Mouse (Mus musculus): Measurements from ENCODE around the gene G6pc. TPM values are rescaled to one million over a fixed set of nuclear protein-coding genes. Genes with fewer than 3 reads are reported as not detected.
A peak's percentile ranks its signal among the peaks of the same experiment; 100 is the strongest.
"Not testable (repeated sequence)": the region's sequence is repeated elsewhere in the genome, so short reads cannot be mapped to it uniquely, and the experiment has no call there.

The G6pc gene
- polyA plus RNA-seq, 1 experiment from 2014 or later = not detected

DNA sequence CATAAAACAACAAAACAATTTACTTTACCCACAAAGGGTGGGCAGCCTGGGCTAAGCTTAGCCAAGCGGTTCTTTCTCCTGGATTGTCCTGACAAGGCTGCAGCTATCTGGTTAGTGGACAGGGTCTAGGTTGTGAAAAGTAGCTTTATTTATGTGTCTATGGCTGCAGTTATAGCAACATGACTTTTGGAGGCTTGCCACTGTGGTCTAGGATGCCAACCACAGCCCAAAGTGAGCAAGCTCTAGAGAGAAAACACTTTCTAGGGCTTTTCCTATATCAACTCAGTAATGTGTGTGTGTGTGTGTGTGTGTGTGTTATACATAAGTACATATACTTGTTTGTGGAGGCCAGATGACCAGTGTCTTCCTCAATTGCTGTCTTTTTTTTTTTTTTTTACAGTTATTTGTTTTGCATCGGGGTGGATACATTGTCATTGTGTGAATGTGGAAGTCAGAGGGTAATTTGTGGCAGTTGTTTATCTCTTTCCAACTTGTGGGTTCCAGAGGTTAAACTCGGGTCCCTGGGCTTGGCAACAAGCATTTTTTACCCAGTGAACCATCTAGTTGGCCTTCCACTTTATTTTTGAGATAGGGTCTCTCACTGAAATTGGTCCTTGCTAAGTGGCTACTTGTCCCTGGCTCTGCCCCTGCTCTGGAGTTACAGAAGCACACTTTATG lies 9.7 kb upstream of the G6pc start:
- Histone ChIP-seq H3K9me3 (replicated peaks) (no peaks in the 10 kb centered on the region), H3K4me2 (no peak overlapping the region), H3K9ac (no peak overlapping the region), H3K4me1 (replicated peaks) (peaks cover 17% of the 10 kb centered on the region), H3K27me3 (no peaks in the 10 kb centered on the region), H3K4me3 (replicated peaks) (no peak overlapping the region), H3K27ac (replicated peaks) (no peak overlapping the region), H3K36me3 (replicated peaks) (no peaks in the 10 kb centered on the region)
- 40% methylated on average over 3 of the region's 3 CpGs for WGBS (ENCODE audit: insufficient replicate concordance)
- no peak for ATAC-seq (ENCODE audit: insufficient read depth)

DNA sequence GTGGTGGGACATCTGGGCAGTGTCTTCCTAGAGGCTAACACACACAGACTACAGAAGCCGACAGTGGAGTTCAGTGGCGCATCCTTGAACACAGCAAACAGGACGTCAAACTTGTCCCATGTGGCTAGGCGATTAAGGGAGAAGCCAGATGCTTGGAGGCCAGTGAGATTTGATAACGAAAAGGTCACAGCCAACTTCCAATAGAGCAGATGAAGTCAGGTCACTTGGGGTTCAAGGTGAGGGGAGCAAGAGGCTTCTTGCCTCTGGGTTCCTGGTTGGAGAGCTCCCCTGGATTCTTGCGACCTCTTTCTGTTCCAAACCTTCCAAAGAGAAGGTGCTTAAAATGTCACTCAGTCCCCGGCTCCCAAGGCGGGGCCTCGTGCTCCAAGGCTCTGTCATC lies 7.6 kb upstream of the G6pc start:
- no peak overlapping the region for H3K9ac ChIP-seq
- H3K4me1 ChIP-seq (replicated peaks) = peaks cover 30% of the 10 kb centered on the region
- H3K27ac ChIP-seq (replicated peaks) = no peak overlapping the region
- 61% methylated on average over 9 of the region's 9 CpGs for WGBS (ENCODE audit: insufficient replicate concordance)
- no peaks in the 10 kb centered on the region for H3K27me3 ChIP-seq
- no peak overlapping the region for H3K4me3 ChIP-seq (replicated peaks)
- H3K4me2 ChIP-seq = no peak overlapping the region
- no peak for ATAC-seq (ENCODE audit: insufficient read depth)
- no peaks in the 10 kb centered on the region for H3K9me3 ChIP-seq (replicated peaks)
- H3K36me3 ChIP-seq (replicated peaks) = no peaks in the 10 kb centered on the region

DNA sequence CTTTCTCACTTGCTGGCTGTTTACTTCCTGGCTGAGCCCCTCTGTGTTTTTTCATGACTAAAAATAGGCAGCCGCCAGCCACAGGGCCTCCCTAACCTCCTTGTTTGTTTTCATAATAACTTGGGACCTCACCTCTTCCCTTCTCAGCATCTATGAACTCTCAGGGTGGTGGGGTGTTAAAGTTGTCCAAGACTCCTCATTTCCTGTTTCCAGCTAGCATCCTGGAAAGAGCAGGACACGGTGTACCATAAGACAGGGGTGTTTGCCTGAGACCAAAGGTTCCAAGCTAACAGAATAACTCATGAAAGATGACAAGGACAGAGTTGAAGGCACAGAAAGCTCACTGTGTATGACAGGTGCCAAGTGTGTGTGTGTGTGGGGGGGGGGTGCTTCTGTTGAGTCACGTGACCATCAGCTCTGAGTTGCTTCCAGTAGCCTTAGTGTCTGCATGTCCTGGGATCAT lies 6.7 kb upstream of the G6pc start:
- Histone ChIP-seq H3K4me2 (no peak overlapping the region), H3K4me1 (replicated peaks) (peaks cover 33% of the 10 kb centered on the region), H3K4me3 (replicated peaks) (no peak overlapping the region), H3K27me3 (no peaks in the 10 kb centered on the region), H3K36me3 (replicated peaks) (no peaks in the 10 kb centered on the region), H3K9ac (no peak overlapping the region), H3K27ac (replicated peaks) (0 out of 2 replicates have a peak overlapping the region, but pooled peaks have one; percentile 10), H3K9me3 (replicated peaks) (no peaks in the 10 kb centered on the region)
- ATAC-seq (ENCODE audit: insufficient read depth) = no peak
- WGBS (ENCODE audit: insufficient replicate concordance) = 32% methylated on average over 3 of the region's 3 CpGs

DNA sequence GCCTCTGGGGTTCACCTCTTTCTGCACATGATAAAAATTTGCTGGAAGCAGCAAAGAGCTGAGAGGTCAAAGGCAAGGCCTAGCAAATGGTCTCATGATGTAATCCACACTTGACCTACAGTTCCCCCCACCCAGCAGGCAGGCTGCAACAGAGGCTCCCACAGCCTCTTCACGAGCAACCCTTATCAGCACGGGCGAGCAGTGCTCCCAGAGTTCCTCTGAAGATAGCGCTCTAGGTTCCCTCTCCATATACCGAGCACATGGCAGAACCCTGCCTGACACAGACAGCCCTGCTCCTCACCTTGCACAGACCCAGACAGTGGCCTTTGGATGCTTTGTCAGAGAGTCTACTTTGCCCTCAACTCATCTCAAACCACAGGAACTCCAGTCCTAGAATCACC lies 2.8 kb upstream of the G6pc start:
- Histone ChIP-seq H3K36me3 (replicated peaks) (no peaks in the 10 kb centered on the region), H3K4me1 (replicated peaks) (peaks cover 33% of the 10 kb centered on the region), H3K27me3 (no peaks in the 10 kb centered on the region), H3K9ac (no peak overlapping the region), H3K9me3 (replicated peaks) (no peaks in the 10 kb centered on the region), H3K4me3 (replicated peaks) (no peak overlapping the region), H3K27ac (replicated peaks) (0 out of 2 replicates have a peak overlapping the region, but pooled peaks have one; percentile 14), H3K4me2 (no peak overlapping the region)
- peak; percentile 32 for ATAC-seq (ENCODE audit: insufficient read depth)
- WGBS (ENCODE audit: insufficient replicate concordance) = 15% methylated on average over 5 of the region's 5 CpGs

- Histone ChIP-seq H3K9ac (no peak overlapping the region), H3K27me3 (peaks cover 11% of the 10 kb centered on the region), H3K27ac (replicated peaks) (no peak overlapping the region), H3K9me3 (replicated peaks) (no peaks in the 10 kb centered on the region), H3K36me3 (replicated peaks) (no peaks in the 10 kb centered on the region), H3K4me2 (no peak overlapping the region), H3K4me3 (replicated peaks) (no peak overlapping the region), H3K4me1 (replicated peaks) (no peaks in the 10 kb centered on the region)
- no peak for ATAC-seq (ENCODE audit: insufficient read depth)
- 50% methylated on average over 5 of the region's 5 CpGs for WGBS (ENCODE audit: insufficient replicate concordance)
These were observed 2.8 kb downstream of the G6pc start for GRCm38 (mm10) chr11:101370141-101370540.

DNA sequence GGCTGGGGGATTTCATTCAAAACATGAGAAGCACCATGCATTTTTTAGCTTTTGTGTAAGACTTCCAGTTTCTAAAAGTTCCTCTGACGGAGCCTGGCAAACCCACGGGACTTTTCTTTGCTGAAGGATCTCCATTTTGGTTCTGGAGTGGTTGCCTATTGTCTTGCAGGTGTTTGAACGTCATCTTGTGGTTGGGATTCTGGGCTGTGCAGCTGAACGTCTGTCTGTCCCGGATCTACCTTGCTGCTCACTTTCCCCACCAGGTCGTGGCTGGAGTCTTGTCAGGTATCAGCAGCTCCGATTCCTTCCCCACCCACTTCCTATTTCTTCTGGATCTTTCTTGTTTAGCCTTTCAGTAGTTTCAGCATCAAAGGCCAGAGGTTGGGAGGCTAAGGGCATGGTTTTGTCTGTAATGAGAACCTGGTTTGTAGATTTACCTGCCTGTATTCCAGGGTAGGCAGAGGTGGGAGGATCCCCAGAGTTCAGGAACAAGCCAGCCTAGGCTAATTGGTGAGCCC lies 7.1 kb downstream of the G6pc start:
- 34% methylated on average over 7 of the region's 7 CpGs for WGBS (ENCODE audit: insufficient replicate concordance)
- H3K9ac ChIP-seq = no peak overlapping the region
- H3K36me3 ChIP-seq (replicated peaks) = no peaks in the 10 kb centered on the region
- no peak overlapping the region for H3K4me3 ChIP-seq (replicated peaks)
- no peak for ATAC-seq (ENCODE audit: insufficient read depth)
- H3K27ac ChIP-seq (replicated peaks) = no peak overlapping the region
- H3K27me3 ChIP-seq = peaks cover 18% of the 10 kb centered on the region
- H3K4me1 ChIP-seq (replicated peaks) = no peaks in the 10 kb centered on the region
- no peaks in the 10 kb centered on the region for H3K9me3 ChIP-seq (replicated peaks)
- H3K4me2 ChIP-seq = no peak overlapping the region

GRCm38 (mm10) chr11:101378196-101378595 lies 10.8 kb downstream of the G6pc start:
- ATAC-seq (ENCODE audit: insufficient read depth); H3K36me3 ChIP-seq (replicated peaks); H3K27ac ChIP-seq (replicated peaks); H3K9ac ChIP-seq; H3K4me1 ChIP-seq (replicated peaks); H3K9me3 ChIP-seq (replicated peaks); H3K4me2 ChIP-seq; H3K4me3 ChIP-seq (replicated peaks): not testable (repeated sequence)
- H3K27me3 ChIP-seq = peaks cover 15% of the 10 kb centered on the region
- WGBS (ENCODE audit: insufficient replicate concordance) = 68% methylated on average over 8 of the region's 8 CpGs

DNA sequence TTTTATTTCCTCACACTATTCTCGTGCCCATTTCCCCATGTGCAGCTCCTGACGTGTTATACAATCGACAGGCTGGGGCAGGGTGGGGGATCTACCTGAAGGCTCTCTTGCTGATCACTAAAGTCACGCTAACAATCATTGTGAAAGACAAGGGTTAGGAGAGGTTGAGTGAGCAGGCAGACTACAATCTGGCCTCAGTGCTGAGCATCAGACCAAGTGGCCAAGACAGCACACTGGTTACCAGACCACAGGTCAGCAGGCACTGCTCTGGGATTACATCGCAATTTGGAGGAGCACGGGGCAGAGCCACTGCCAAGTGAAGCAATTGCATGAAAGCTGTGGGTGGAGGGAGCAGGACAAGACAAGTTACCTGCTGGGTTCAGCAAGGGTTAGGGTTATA lies 11.6 kb downstream of the G6pc start:
- Histone ChIP-seq H3K27ac (replicated peaks) (no peak overlapping the region), H3K27me3 (peaks cover 15% of the 10 kb centered on the region), H3K9ac (no peak overlapping the region), H3K4me2 (no peak overlapping the region), H3K9me3 (replicated peaks) (no peaks in the 10 kb centered on the region), H3K4me1 (replicated peaks) (no peaks in the 10 kb centered on the region), H3K36me3 (replicated peaks) (no peaks in the 10 kb centered on the region), H3K4me3 (replicated peaks) (no peak overlapping the region)
- WGBS (ENCODE audit: insufficient replicate concordance) = 56% methylated on average over 6 of the region's 6 CpGs
- no peak for ATAC-seq (ENCODE audit: insufficient read depth)

DNA sequence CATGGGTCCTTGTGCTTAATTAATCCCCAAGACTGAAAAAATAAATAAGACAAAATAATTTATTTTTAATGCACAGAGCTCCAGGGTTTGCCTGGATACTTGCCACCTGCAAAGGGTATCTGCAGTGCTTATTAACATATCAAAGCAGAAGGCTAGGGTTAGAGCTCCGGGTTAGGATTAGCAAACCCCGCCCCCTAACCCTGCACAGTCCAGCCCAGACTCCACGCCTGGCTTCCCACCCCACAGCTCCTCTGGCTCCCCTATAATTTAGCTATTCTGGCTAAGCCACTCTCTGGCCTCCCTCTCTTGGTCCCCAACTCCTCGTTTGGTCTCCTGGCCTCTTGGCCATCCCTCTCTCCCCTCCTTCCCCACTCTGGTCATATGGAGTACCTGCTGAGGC lies 14.5 kb downstream of the G6pc start:
- Histone ChIP-seq H3K4me2 (no peak overlapping the region), H3K27ac (replicated peaks) (no peak overlapping the region), H3K4me1 (replicated peaks) (no peaks in the 10 kb centered on the region), H3K36me3 (replicated peaks) (no peaks in the 10 kb centered on the region), H3K9me3 (replicated peaks) (no peaks in the 10 kb centered on the region), H3K9ac (no peak overlapping the region), H3K4me3 (replicated peaks) (no peak overlapping the region), H3K27me3 (peaks cover 11% of the 10 kb centered on the region)
- no peak for ATAC-seq (ENCODE audit: insufficient read depth)
- WGBS (ENCODE audit: insufficient replicate concordance) = 29% methylated on average over 4 of the region's 4 CpGs

- 4% methylated on average over 8 of the region's 8 CpGs for WGBS (ENCODE audit: insufficient replicate concordance)
- no peaks in the 10 kb centered on the region for H3K27me3 ChIP-seq
- H3K4me2 ChIP-seq = no peak overlapping the region
- no peak overlapping the region for H3K4me3 ChIP-seq (replicated peaks)
- no peaks in the 10 kb centered on the region for H3K9me3 ChIP-seq (replicated peaks)
- H3K4me1 ChIP-seq (replicated peaks) = no peaks in the 10 kb centered on the region
- H3K27ac ChIP-seq (replicated peaks) = no peak overlapping the region
- no peaks in the 10 kb centered on the region for H3K36me3 ChIP-seq (replicated peaks)
- ATAC-seq (ENCODE audit: insufficient read depth) = no peak
- H3K9ac ChIP-seq = no peak overlapping the region
These were observed 27.7 kb downstream of the G6pc start for GRCm38 (mm10) chr11:101395110-101395509.

- 83% methylated on average over 2 of the region's 2 CpGs for WGBS (ENCODE audit: insufficient replicate concordance)
- Histone ChIP-seq H3K4me3 (replicated peaks) (no peak overlapping the region), H3K4me2 (no peak overlapping the region), H3K27ac (replicated peaks) (no peak overlapping the region), H3K4me1 (replicated peaks) (peaks cover 20% of the 10 kb centered on the region), H3K9ac (no peak overlapping the region), H3K27me3 (no peaks in the 10 kb centered on the region), H3K36me3 (replicated peaks) (peaks cover 35% of the 10 kb centered on the region), H3K9me3 (replicated peaks) (no peaks in the 10 kb centered on the region)
- no peak for ATAC-seq (ENCODE audit: insufficient read depth)
These were observed 47.9 kb downstream of the G6pc start for GRCm38 (mm10) chr11:101415306-101415705.
